Mouse (Mus musculus): ENCODE measurements at regions not wholly inside any gene's neighbourhood (a gene's known extent, or its start where the extent isn't known, plus 50 kb on each side); places are given as distances from the start of the nearest gene placed in this dataset.

- TF ChIP-seq CTCF (IDR thresholded peaks at IDR 0.05; ENCODE audit: borderline replicate concordance, insufficient read depth, low read depth, low read length) (no peak), POLR2A (IDR thresholded peaks at IDR 0.05; ENCODE audit: borderline replicate concordance, insufficient read depth, low read length) (no peak)
Measured at GRCm38 (mm10) chr1:52354041-52354582, 121.1 kb upstream of the Gls start.
